Mouse (Mus musculus): Measurements from ENCODE around the gene Abcd1.

DNA sequence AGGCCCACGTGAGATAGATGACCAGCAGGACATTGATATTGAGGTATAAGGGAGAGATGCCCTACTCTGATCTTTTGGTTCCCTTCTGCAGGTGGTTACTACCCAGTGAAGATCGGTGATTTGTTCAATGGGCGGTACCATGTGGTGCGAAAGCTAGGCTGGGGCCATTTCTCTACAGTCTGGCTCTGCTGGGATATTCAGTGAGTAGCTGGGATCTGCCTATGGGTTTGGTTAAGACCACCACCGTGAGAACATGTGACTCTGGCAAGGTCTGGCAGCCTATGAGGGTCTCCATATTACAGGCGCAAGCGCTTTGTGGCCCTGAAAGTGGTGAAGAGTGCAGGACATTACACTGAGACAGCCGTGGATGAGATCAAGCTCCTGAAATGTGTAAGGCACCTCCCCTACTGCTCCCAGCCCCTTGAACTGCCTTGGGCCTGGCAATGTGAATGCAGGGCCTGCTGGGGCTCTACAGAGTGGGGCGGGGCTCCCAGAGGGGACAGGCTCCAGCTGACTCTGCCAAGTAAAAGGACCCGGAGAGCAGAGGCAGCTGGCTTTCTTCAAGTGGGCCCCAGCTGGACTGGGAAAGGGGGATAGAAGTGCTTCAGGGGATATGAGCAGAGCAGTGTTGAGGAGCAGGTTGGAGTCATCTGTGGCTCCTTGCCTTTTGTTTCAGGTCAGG is 58.5 kb downstream of the Abcd1 start:
- TF ChIP-seq ZC3H11A (IDR thresholded peaks at IDR 0.05; ENCODE audit: borderline replicate concordance, low read depth, low read length) = no peak
- no peak for TF ChIP-seq HCFC1 (IDR thresholded peaks at IDR 0.05; ENCODE audit: borderline replicate concordance, insufficient read depth, low read length)

Data from ES-E14 (cell line).